Mouse (Mus musculus): ENCODE results near the gene Fam171a1. TPM values are rescaled to one million over a fixed set of nuclear protein-coding genes. Genes with fewer than 3 reads are reported as not detected.

Gene Fam171a1
- polyA plus RNA-seq, 1 experiment: 33.3 TPM

DNA sequence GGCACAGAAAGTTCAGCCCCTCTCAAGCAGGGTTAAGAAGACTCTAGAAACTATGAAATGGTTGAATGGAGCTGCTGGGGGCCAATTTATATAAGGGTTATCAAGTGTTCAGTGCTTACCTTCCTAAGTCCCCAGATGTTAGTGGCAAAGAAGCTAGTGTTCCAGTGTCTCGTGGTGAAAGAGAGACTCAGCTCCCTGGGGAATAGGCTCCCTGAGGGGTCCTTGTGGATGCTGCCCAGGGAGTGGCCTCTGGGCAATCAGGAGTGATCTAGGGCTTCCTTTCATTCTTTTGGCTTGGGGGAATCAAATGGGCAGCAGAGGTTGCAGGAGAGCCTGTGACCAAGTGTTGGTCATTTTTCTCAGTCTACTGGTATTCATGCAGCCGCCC, 21.3 kb downstream of the Fam171a1 start:
- no peaks in the 10 kb centered on the region for H3K36me3 ChIP-seq (ENCODE audit: control insufficient read depth, insufficient read depth)
- no peak overlapping the region for H3K4me3 ChIP-seq (ENCODE audit: insufficient read depth, poor library complexity, severe bottlenecking)
- H3K79me3 ChIP-seq (ENCODE audit: low read depth): peaks cover 62% of the 10 kb centered on the region
- no peaks in the 10 kb centered on the region for H3K27me3 ChIP-seq (ENCODE audit: control insufficient read depth, insufficient read depth, insufficient read length)
- TF ChIP-seq FOSL1 (IDR thresholded peaks at IDR 0.05; ENCODE audit: insufficient read depth, low read length, poor library complexity, severe bottlenecking): no peak
- TF ChIP-seq CEBPB (IDR thresholded peaks at IDR 0.05; ENCODE audit: low read depth): no peak
- TF ChIP-seq MAX (IDR thresholded peaks at IDR 0.05): no peak
- no peak for TF ChIP-seq CTCF (IDR thresholded peaks at IDR 0.05; ENCODE audit: control insufficient read depth, insufficient read depth, insufficient read length)
- TF ChIP-seq MYOD1 (IDR thresholded peaks at IDR 0.05; ENCODE audit: control insufficient read depth, insufficient read length, low read depth): no peak
- no peak for TF ChIP-seq MYOG (IDR thresholded peaks at IDR 0.05; ENCODE audit: control insufficient read depth, extremely low read depth, insufficient read length)
- no peak for TF ChIP-seq USF1 (IDR thresholded peaks at IDR 0.05; ENCODE audit: low read depth)
- H3ac ChIP-seq (ENCODE audit: control insufficient read depth, insufficient read length, low read depth): no peak overlapping the region
- peaks cover 97% of the 10 kb centered on the region for H3K79me2 ChIP-seq (ENCODE audit: control insufficient read depth, insufficient read depth)

DNA sequence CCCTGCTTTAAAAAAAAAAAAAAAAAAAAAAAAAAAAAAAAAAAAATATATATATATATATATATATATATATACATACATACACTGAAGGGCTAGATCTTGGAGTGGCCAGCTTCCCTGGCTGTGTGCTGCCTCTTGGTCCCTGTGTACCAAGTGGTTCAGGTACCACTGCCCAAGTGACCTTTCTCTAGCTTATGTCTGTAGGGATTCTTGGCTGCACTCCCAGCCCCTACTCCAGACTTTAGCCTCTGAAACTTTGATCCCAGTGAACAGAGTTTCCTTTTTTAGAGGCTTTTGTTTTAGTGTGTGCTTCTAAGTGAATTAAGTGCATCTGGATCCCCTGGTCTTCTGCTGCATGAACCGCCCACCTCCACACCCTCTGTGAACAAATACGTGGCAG, 24.3 kb downstream of the Fam171a1 start:
- Histone ChIP-seq H3K27me3 (ENCODE audit: control insufficient read depth, insufficient read depth, insufficient read length) (no peaks in the 10 kb centered on the region), H3K4me3 (ENCODE audit: insufficient read depth, poor library complexity, severe bottlenecking) (no peak overlapping the region), H3K36me3 (ENCODE audit: control insufficient read depth, insufficient read depth) (no peaks in the 10 kb centered on the region), H3K79me3 (ENCODE audit: low read depth) (peaks cover 48% of the 10 kb centered on the region), H3ac (ENCODE audit: control insufficient read depth, insufficient read length, low read depth) (no peak overlapping the region), H3K79me2 (ENCODE audit: control insufficient read depth, insufficient read depth) (peaks cover 94% of the 10 kb centered on the region)
- no peak for TF ChIP-seq MYOD1 (IDR thresholded peaks at IDR 0.05; ENCODE audit: control insufficient read depth, insufficient read length, low read depth)

DNA sequence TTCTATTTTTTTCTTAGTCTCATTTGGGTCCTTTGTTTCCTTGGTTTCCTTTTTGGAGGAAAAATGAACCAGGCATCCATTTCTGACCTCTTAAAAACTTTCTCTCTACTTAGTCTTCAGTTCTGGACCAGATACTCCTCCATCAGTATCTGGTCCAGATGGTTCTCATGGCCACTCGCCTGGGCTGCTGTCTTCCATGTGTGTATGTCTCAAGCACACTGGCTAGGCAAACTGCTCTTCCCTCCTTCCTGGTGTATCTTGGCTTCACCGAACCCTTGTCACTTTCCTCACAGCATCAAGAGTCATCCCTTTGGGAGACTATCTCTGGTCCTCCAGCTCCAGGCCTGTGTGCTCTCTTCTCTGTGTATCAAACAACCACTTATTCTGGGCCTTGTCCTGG, 25.0 kb downstream of the Fam171a1 start:
- Histone ChIP-seq H3K27me3 (ENCODE audit: control insufficient read depth, insufficient read depth, insufficient read length) (no peaks in the 10 kb centered on the region), H3ac (ENCODE audit: control insufficient read depth, insufficient read length, low read depth) (no peak overlapping the region), H3K36me3 (ENCODE audit: control insufficient read depth, insufficient read depth) (no peaks in the 10 kb centered on the region), H3K79me2 (ENCODE audit: control insufficient read depth, insufficient read depth) (peaks cover 93% of the 10 kb centered on the region), H3K79me3 (ENCODE audit: low read depth) (peaks cover 41% of the 10 kb centered on the region), H3K4me3 (ENCODE audit: insufficient read depth, poor library complexity, severe bottlenecking) (no peak overlapping the region)
- no peak for TF ChIP-seq FOSL1 (IDR thresholded peaks at IDR 0.05; ENCODE audit: insufficient read depth, low read length, poor library complexity, severe bottlenecking)
- no peak for TF ChIP-seq MYOG (IDR thresholded peaks at IDR 0.05; ENCODE audit: control insufficient read depth, extremely low read depth, insufficient read length)
- TF ChIP-seq CEBPB (IDR thresholded peaks at IDR 0.05; ENCODE audit: low read depth): no peak
- TF ChIP-seq MYOD1 (IDR thresholded peaks at IDR 0.05; ENCODE audit: control insufficient read depth, insufficient read length, low read depth): no peak
- TF ChIP-seq MAX (IDR thresholded peaks at IDR 0.05): no peak
- TF ChIP-seq USF1 (IDR thresholded peaks at IDR 0.05; ENCODE audit: low read depth): no peak
- TF ChIP-seq CTCF (IDR thresholded peaks at IDR 0.05; ENCODE audit: control insufficient read depth, insufficient read depth, insufficient read length): no peak

DNA sequence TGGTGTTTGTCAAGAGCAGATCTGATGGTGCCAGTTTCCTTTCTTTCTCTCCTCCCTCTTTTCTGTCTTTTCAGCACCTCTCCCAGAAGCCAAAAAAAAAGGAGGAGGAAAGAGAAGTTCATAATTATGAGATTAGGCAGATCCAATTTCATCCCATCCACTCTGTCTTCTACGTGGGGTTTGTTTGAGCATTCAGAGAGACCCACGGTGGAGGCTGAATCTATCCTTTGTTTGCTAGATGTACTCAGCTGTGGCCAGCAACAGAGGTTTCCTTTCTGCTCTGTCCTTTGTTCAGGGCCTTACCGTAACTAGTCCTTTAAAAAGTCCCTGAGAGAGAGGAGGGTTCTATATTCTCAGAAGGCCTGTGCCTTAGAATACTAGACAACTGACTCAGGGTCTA, 25.6 kb downstream of the Fam171a1 start:
- no peaks in the 10 kb centered on the region for H3K36me3 ChIP-seq (ENCODE audit: control insufficient read depth, insufficient read depth)
- peaks cover 93% of the 10 kb centered on the region for H3K79me2 ChIP-seq (ENCODE audit: control insufficient read depth, insufficient read depth)
- no peak overlapping the region for H3ac ChIP-seq (ENCODE audit: control insufficient read depth, insufficient read length, low read depth)
- H3K4me3 ChIP-seq (ENCODE audit: insufficient read depth, poor library complexity, severe bottlenecking): no peak overlapping the region
- TF ChIP-seq MYOD1 (IDR thresholded peaks at IDR 0.05; ENCODE audit: control insufficient read depth, insufficient read length, low read depth) (no peak), FOSL1 (IDR thresholded peaks at IDR 0.05; ENCODE audit: insufficient read depth, low read length, poor library complexity, severe bottlenecking) (no peak), MYOG (IDR thresholded peaks at IDR 0.05; ENCODE audit: control insufficient read depth, extremely low read depth, insufficient read length) (no peak), CEBPB (IDR thresholded peaks at IDR 0.05; ENCODE audit: low read depth) (no peak)
- no peaks in the 10 kb centered on the region for H3K27me3 ChIP-seq (ENCODE audit: control insufficient read depth, insufficient read depth, insufficient read length)
- H3K79me3 ChIP-seq (ENCODE audit: low read depth): peaks cover 37% of the 10 kb centered on the region

DNA sequence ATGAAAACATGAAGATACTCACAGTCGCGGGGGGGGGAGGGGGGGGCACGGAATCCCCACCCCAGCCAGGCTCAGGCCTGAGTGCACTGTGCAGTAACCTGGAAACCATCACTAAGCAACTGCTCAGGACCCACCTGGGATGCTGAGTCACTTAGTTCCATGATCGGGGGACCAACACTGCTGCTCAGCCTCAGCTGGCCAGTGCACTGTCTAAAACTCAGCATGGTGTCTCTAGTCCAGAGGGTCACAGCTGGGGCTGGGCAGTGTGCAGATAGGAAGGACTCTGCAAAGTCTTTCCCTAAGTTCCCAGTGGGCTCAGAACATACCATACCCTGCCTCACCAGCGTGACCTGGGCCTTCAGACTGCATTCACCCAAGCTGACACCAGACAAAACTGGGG, 26.6 kb downstream of the Fam171a1 start:
- H3ac ChIP-seq (ENCODE audit: control insufficient read depth, insufficient read length, low read depth): no peak overlapping the region
- no peaks in the 10 kb centered on the region for H3K27me3 ChIP-seq (ENCODE audit: control insufficient read depth, insufficient read depth, insufficient read length)
- peaks cover 93% of the 10 kb centered on the region for H3K79me2 ChIP-seq (ENCODE audit: control insufficient read depth, insufficient read depth)
- H3K4me3 ChIP-seq (ENCODE audit: insufficient read depth, poor library complexity, severe bottlenecking): no peak overlapping the region
- H3K36me3 ChIP-seq (ENCODE audit: control insufficient read depth, insufficient read depth): no peaks in the 10 kb centered on the region
- TF ChIP-seq MYOG (IDR thresholded peaks at IDR 0.05; ENCODE audit: control insufficient read depth, extremely low read depth, insufficient read length) (no peak), MYOD1 (IDR thresholded peaks at IDR 0.05; ENCODE audit: control insufficient read depth, insufficient read length, low read depth) (no peak), USF1 (IDR thresholded peaks at IDR 0.05; ENCODE audit: low read depth) (no peak), CTCF (IDR thresholded peaks at IDR 0.05; ENCODE audit: control insufficient read depth, insufficient read depth, insufficient read length) (no peak), CEBPB (IDR thresholded peaks at IDR 0.05; ENCODE audit: low read depth) (no peak), MAX (IDR thresholded peaks at IDR 0.05) (no peak), FOSL1 (IDR thresholded peaks at IDR 0.05; ENCODE audit: insufficient read depth, low read length, poor library complexity, severe bottlenecking) (no peak)
- peaks cover 33% of the 10 kb centered on the region for H3K79me3 ChIP-seq (ENCODE audit: low read depth)

DNA sequence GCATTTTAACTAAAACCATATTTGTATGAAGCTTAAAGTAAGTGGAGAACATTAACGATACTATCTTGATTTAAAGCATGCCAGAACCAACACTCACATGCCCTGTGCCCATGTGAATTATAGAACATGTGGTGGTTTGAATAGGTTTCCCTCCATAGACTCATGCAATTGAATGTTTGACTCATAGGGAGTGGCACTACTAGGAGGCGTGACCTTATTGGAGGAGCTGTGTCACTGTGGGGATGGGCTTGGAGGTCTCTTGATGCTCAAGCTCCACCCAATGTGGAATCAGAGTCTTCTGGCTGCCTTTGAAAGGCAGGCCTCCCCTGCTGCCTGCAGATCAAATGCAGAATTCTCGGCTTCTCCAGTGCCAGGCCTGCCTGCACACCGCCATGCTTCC, 27.8 kb downstream of the Fam171a1 start:
- Histone ChIP-seq H3K79me2 (ENCODE audit: control insufficient read depth, insufficient read depth) (peaks cover 94% of the 10 kb centered on the region), H3K4me3 (ENCODE audit: insufficient read depth, poor library complexity, severe bottlenecking) (no peak overlapping the region), H3K79me3 (ENCODE audit: low read depth) (peaks cover 30% of the 10 kb centered on the region), H3K36me3 (ENCODE audit: control insufficient read depth, insufficient read depth) (no peaks in the 10 kb centered on the region), H3ac (ENCODE audit: control insufficient read depth, insufficient read length, low read depth) (no peak overlapping the region), H3K27me3 (ENCODE audit: control insufficient read depth, insufficient read depth, insufficient read length) (no peaks in the 10 kb centered on the region)
- TF ChIP-seq MYOD1 (IDR thresholded peaks at IDR 0.05; ENCODE audit: control insufficient read depth, insufficient read length, low read depth): no peak
- no peak for TF ChIP-seq CTCF (IDR thresholded peaks at IDR 0.05; ENCODE audit: control insufficient read depth, insufficient read depth, insufficient read length)
- peak; percentile 30 for TF ChIP-seq MAX (IDR thresholded peaks at IDR 0.05)

Data from C2C12 (cell line).